Mouse (Mus musculus): ENCODE measurements at regions not wholly inside any gene's neighbourhood (a gene's known extent, or its start where the extent isn't known, plus 50 kb on each side); places are given as distances from the start of the nearest gene placed in this dataset.
"Not testable (repeated sequence)": the region's sequence is repeated elsewhere in the genome, so short reads cannot be mapped to it uniquely, and the experiment has no call there.

- DNase-seq (ENCODE audit: low spot score), result not testable (repeated sequence)
Observed at GRCm38 (mm10) chr12:23325756-23326155, 454.3 kb downstream of the Gm10330 start.

GRCm38 (mm10) chr12:23315186-23315585 is 464.9 kb downstream of the Gm10330 start:
- peak; percentile 1 for DNase-seq (ENCODE audit: low spot score)

Measured in adipocyte (in vitro differentiated cells).